Mouse (Mus musculus) retina, embryonic 14.5 days (tissue): Measurements from ENCODE around the gene H2al1a.

Source experiments
- DNase-seq: peaks from one replicate; pipeline ENCODE4 v3.0.0-alpha.2; 2015; ENCODE audit warnings: low spot score

H2al1a gene

GRCm38 (mm10) chrX:11345762-11346161, 46.7 kb downstream of the H2al1a start:
- peak; percentile 15 for DNase-seq

- no peak for DNase-seq
Observed at GRCm38 (mm10) chrX:11346756-11347155, 47.7 kb downstream of the H2al1a start.
